Mouse (Mus musculus): Measurements from ENCODE around the gene Slco1a1.
"Not testable (repeated sequence)": the region's sequence is repeated elsewhere in the genome, so short reads cannot be mapped to it uniquely, and the experiment has no call there.

Gene Slco1a1

GRCm38 (mm10) chr6:141946862-141947261 lies at the start of gene Slco1a1:
Gene Slco1a1, minus strand, starts transcription at chr6:141946962.
- no peak for DNase-seq (ENCODE audit: low spot score)

GRCm38 (mm10) chr6:141986772-141987171 lies 40.0 kb upstream of the Slco1a1 start:
- DNase-seq (ENCODE audit: low spot score): no peak

GRCm38 (mm10) chr6:141984644-141985043 lies 37.9 kb upstream of the Slco1a1 start:
- DNase-seq (ENCODE audit: low spot score): no peak

GRCm38 (mm10) chr6:141962420-141962819 lies 15.7 kb upstream of the Slco1a1 start:
- DNase-seq (ENCODE audit: low spot score): no peak

- DNase-seq (ENCODE audit: low spot score): no peak
These were observed 15.1 kb upstream of the Slco1a1 start for GRCm38 (mm10) chr6:141961861-141962260.

- no peak for DNase-seq (ENCODE audit: low spot score)
These were observed 13.7 kb upstream of the Slco1a1 start for GRCm38 (mm10) chr6:141960482-141960881.

- no peak for DNase-seq (ENCODE audit: low spot score)
These were observed 6.3 kb downstream of the Slco1a1 start for GRCm38 (mm10) chr6:141940451-141940850.

- DNase-seq (ENCODE audit: low spot score): no peak
These were observed 48.6 kb downstream of the Slco1a1 start for GRCm38 (mm10) chr6:141898197-141898596.

- no peak for DNase-seq (ENCODE audit: low spot score)
These were observed 57.0 kb downstream of the Slco1a1 start for GRCm38 (mm10) chr6:141889723-141890122.

GRCm38 (mm10) chr6:141888248-141888647 lies 58.5 kb downstream of the Slco1a1 start:
- no peak for DNase-seq (ENCODE audit: low spot score)

- DNase-seq (ENCODE audit: low spot score): no peak
These were observed 64.2 kb downstream of the Slco1a1 start for GRCm38 (mm10) chr6:141882581-141882980.

GRCm38 (mm10) chr6:141875742-141876141 lies 71.0 kb downstream of the Slco1a1 start:
- DNase-seq (ENCODE audit: low spot score): not testable (repeated sequence)

GRCm38 (mm10) chr6:141871711-141872110 lies 75.1 kb downstream of the Slco1a1 start:
- no peak for DNase-seq (ENCODE audit: low spot score)

GRCm38 (mm10) chr6:141868735-141869134 lies 78.0 kb downstream of the Slco1a1 start:
- no peak for DNase-seq (ENCODE audit: low spot score)

- DNase-seq (ENCODE audit: low spot score): no peak
These were observed 80.7 kb downstream of the Slco1a1 start for GRCm38 (mm10) chr6:141866026-141866425.

- DNase-seq (ENCODE audit: low spot score): no peak
These were observed 88.8 kb downstream of the Slco1a1 start for GRCm38 (mm10) chr6:141857735-141858531.

Data from ovary, adult 18-20 months (tissue).